Mouse (Mus musculus) heart, embryonic 12.5 days (tissue): ENCODE measurements around the gene Ppp2r3c. TPM values are rescaled to one million over a fixed set of nuclear protein-coding genes. Genes with fewer than 3 reads are reported as not detected.
A peak's percentile ranks its signal among the peaks of the same experiment; 100 is the strongest.
"Not testable (repeated sequence)": the region's sequence is repeated elsewhere in the genome, so short reads cannot be mapped to it uniquely, and the experiment has no call there.

Experiments
- ATAC-seq: fragments of 200-750 bp; cut with Nextera tagmentation; 2 replicates; pipeline ENCODE4 v1.8.0; 2017; ENCODE audit warnings: moderate TSS enrichment, moderate library complexity; ENCODE audit not compliant: insufficient number of reproducible peaks, low FRiP score
- H3K27ac ChIP-seq: fragments of 300-500 bp; sonication (generic); 2 replicates; pipeline ENCODE4 v1.5.1; 2016; ENCODE audit warnings: mild to moderate bottlenecking, moderate library complexity; ENCODE audit not compliant: poor library complexity, severe bottlenecking
- H3K27me3 ChIP-seq: fragments of 300-500 bp; sonication (generic); replicated peaks from 2 replicates; pipeline ENCODE4 v1.6.1; 2016; ENCODE audit warnings: mild to moderate bottlenecking, moderate library complexity
- H3K36me3 ChIP-seq: fragments of 300-500 bp; sonication (generic); 2 replicates; pipeline ENCODE4 v1.6.1; 2016; ENCODE audit warnings: mild to moderate bottlenecking, moderate library complexity
- H3K4me1 ChIP-seq: fragments of 300-500 bp; sonication (generic); replicated peaks from 2 replicates; pipeline ENCODE4 v1.6.1; 2016; ENCODE audit warnings: mild to moderate bottlenecking
- H3K4me2 ChIP-seq: fragments of 300-500 bp; sonication (generic); 2 replicates; pipeline ENCODE4 v1.6.1; 2016; ENCODE audit warnings: mild to moderate bottlenecking, moderate library complexity
- H3K4me3 ChIP-seq: fragments of 300-500 bp; sonication (generic); 2 replicates; pipeline ENCODE4 v1.5.1; 2016; ENCODE audit warnings: mild to moderate bottlenecking
- H3K9ac ChIP-seq: fragments of 300-500 bp; sonication (generic); 2 replicates; pipeline ENCODE4 v1.6.1; 2016; ENCODE audit warnings: mild to moderate bottlenecking, moderate library complexity
- H3K9me3 ChIP-seq: fragments of 300-500 bp; sonication (generic); replicated peaks from 2 replicates; pipeline ENCODE4 v1.6.1; 2016; ENCODE audit warnings: mild to moderate bottlenecking, moderate library complexity
- WGBS: fragments of 180-500 bp; shearing (Covaris S2); methylation state at CpG from one replicate; pipeline ENCODE4 v1.1.7; 2016; 5-methylcytosine and 5-hydroxymethylcytosine counted together
- polyA plus RNA-seq: library from polyadenylated mRNA; unstranded; fragments of >200 nt; fragmentation: Nextera tagmentation; extraction: Ambion mirVana; gene quantifications from 2 replicates; pipeline ENCODE4 v1.2.1, GENCODE M21; 2016

The Ppp2r3c gene
- polyA plus RNA-seq, 1 experiment from 2014 or later, result 12.7 TPM

GRCm38 (mm10) chr12:55313901-55314300 lies 11.1 kb upstream of the Ppp2r3c start:
- no peak overlapping the region for H3K27ac ChIP-seq
- no peak overlapping the region for H3K9ac ChIP-seq
- H3K4me3 ChIP-seq, result no peak overlapping the region
- no peak overlapping the region for H3K4me2 ChIP-seq
- WGBS, result 85% methylated on average over 5 of the region's 5 CpGs
- no peaks in the 10 kb centered on the region for H3K9me3 ChIP-seq
- no peaks in the 10 kb centered on the region for H3K4me1 ChIP-seq
- no peak for ATAC-seq
- H3K36me3 ChIP-seq, result peaks cover 27% of the 10 kb centered on the region
- no peaks in the 10 kb centered on the region for H3K27me3 ChIP-seq

GRCm38 (mm10) chr12:55311841-55312240 lies 9.0 kb upstream of the Ppp2r3c start:
- no peak for ATAC-seq
- H3K4me1 ChIP-seq, result no peaks in the 10 kb centered on the region
- H3K4me2 ChIP-seq, result no peak overlapping the region
- no peak overlapping the region for H3K27ac ChIP-seq
- no peak overlapping the region for H3K9ac ChIP-seq
- H3K4me3 ChIP-seq, result no peak overlapping the region
- H3K36me3 ChIP-seq, result peaks cover 21% of the 10 kb centered on the region; the same call in 1 of the 2 replicates
- no peaks in the 10 kb centered on the region for H3K9me3 ChIP-seq
- no peaks in the 10 kb centered on the region for H3K27me3 ChIP-seq
- WGBS, result 82% methylated on average over 7 of the region's 7 CpGs

- no peak overlapping the region for H3K27ac ChIP-seq
- H3K4me2 ChIP-seq, result no peak overlapping the region
- no peaks in the 10 kb centered on the region for H3K4me1 ChIP-seq
- ATAC-seq, result no peak
- peaks cover 21% of the 10 kb centered on the region for H3K36me3 ChIP-seq
- H3K9me3 ChIP-seq, result no peaks in the 10 kb centered on the region
- no peaks in the 10 kb centered on the region for H3K27me3 ChIP-seq
- WGBS, result 74% methylated on average over 8 of the region's 8 CpGs
- H3K9ac ChIP-seq, result no peak overlapping the region
- H3K4me3 ChIP-seq, result no peak overlapping the region
Measured at GRCm38 (mm10) chr12:55309501-55309900, 6.7 kb upstream of the Ppp2r3c start.

GRCm38 (mm10) chr12:55308731-55309130 lies 5.9 kb upstream of the Ppp2r3c start:
- H3K36me3 ChIP-seq, result peaks cover 18% of the 10 kb centered on the region
- H3K4me1 ChIP-seq, result no peaks in the 10 kb centered on the region; the same call in 1 of the 2 replicates
- H3K4me3 ChIP-seq, result no peak overlapping the region
- ATAC-seq, result no peak
- H3K27me3 ChIP-seq, result no peaks in the 10 kb centered on the region
- no peak overlapping the region for H3K9ac ChIP-seq
- no peak overlapping the region for H3K4me2 ChIP-seq
- no peaks in the 10 kb centered on the region for H3K9me3 ChIP-seq
- 92% methylated on average over 9 of the region's 9 CpGs for WGBS
- no peak overlapping the region for H3K27ac ChIP-seq

- no peaks in the 10 kb centered on the region for H3K9me3 ChIP-seq
- H3K27ac ChIP-seq, result no peak overlapping the region
Measured at GRCm38 (mm10) chr12:55307566-55307965, 4.8 kb upstream of the Ppp2r3c start.

GRCm38 (mm10) chr12:55306371-55306770 lies 3.6 kb upstream of the Ppp2r3c start:
- H3K4me1 ChIP-seq, result peaks cover 5% of the 10 kb centered on the region
- no peak overlapping the region for H3K27ac ChIP-seq
- peaks cover 13% of the 10 kb centered on the region for H3K36me3 ChIP-seq
- H3K27me3 ChIP-seq, result no peaks in the 10 kb centered on the region
- no peak overlapping the region for H3K9ac ChIP-seq
- WGBS, result 93% methylated on average over 4 of the region's 4 CpGs
- ATAC-seq, result no peak
- no peak overlapping the region for H3K4me2 ChIP-seq
- H3K4me3 ChIP-seq, result no peak overlapping the region
- H3K9me3 ChIP-seq, result no peaks in the 10 kb centered on the region

More at GRCm38 (mm10) chr12:55307566-55307965, 4.8 kb upstream of the Ppp2r3c start:
- no peaks in the 10 kb centered on the region for H3K27me3 ChIP-seq
- no peak overlapping the region for H3K4me3 ChIP-seq
- ATAC-seq, result no peak
- no peaks in the 10 kb centered on the region; the same call in 1 of the 2 replicates for H3K4me1 ChIP-seq
- no peak overlapping the region for H3K9ac ChIP-seq
- WGBS, result 77% methylated on average over 6 of the region's 6 CpGs
- no peak overlapping the region for H3K4me2 ChIP-seq
- peaks cover 18% of the 10 kb centered on the region for H3K36me3 ChIP-seq

- Histone ChIP-seq H3K36me3 (peaks cover 24% of the 10 kb centered on the region), H3K4me3 (peak overlapping the region; percentile 69), H3K4me2 (peak overlapping the region; percentile 67), H3K27ac (peak overlapping the region; percentile 92), H3K9ac (peak overlapping the region; percentile 71), H3K9me3 (no peaks in the 10 kb centered on the region), H3K27me3 (no peaks in the 10 kb centered on the region), H3K4me1 (peaks cover 13% of the 10 kb centered on the region)
- no peak for ATAC-seq
- 45% methylated on average over 11 of the region's 11 CpGs for WGBS
Measured at GRCm38 (mm10) chr12:55301472-55302300, 1.1 kb downstream of the Ppp2r3c start.

GRCm38 (mm10) chr12:55300820-55301351 lies 1.9 kb downstream of the Ppp2r3c start:
- Histone ChIP-seq H3K36me3 (peaks cover 24% of the 10 kb centered on the region), H3K27ac (no peak overlapping the region), H3K4me2 (peak overlapping the region; percentile 67), H3K27me3 (no peaks in the 10 kb centered on the region), H3K9ac (no peak overlapping the region), H3K4me1 (peaks cover 13% of the 10 kb centered on the region), H3K4me3 (peak overlapping the region; percentile 69), H3K9me3 (no peaks in the 10 kb centered on the region)
- 83% methylated on average over 3 of the region's 3 CpGs for WGBS
- ATAC-seq, result no peak

GRCm38 (mm10) chr12:55299336-55299735 lies 3.5 kb downstream of the Ppp2r3c start, which contains the start of gene 1110008L16Rik:
Gene 1110008L16Rik, plus strand, starts transcription at chr12:55299577.
- 88% methylated on average over 5 of the region's 5 CpGs for WGBS
- H3K9ac ChIP-seq, result no peak within 1 kb of the TSS
- no peaks in the 10 kb centered on the region for H3K27me3 ChIP-seq

GRCm38 (mm10) chr12:55298112-55298511 lies 4.7 kb downstream of the Ppp2r3c start:
- H3K4me2 ChIP-seq, result no peak overlapping the region
- peaks cover 46% of the 10 kb centered on the region for H3K36me3 ChIP-seq
- no peak overlapping the region for H3K9ac ChIP-seq
- H3K27ac ChIP-seq, result no peak overlapping the region
- H3K4me3 ChIP-seq, result no peak overlapping the region
- no peaks in the 10 kb centered on the region for H3K27me3 ChIP-seq
- WGBS, result 91% methylated on average over 9 of the region's 9 CpGs
- no peaks in the 10 kb centered on the region for H3K9me3 ChIP-seq
- no peak for ATAC-seq
- H3K4me1 ChIP-seq, result peaks cover 13% of the 10 kb centered on the region

More at GRCm38 (mm10) chr12:55299336-55299735, 3.5 kb downstream of the Ppp2r3c start, which contains the start of gene 1110008L16Rik:
- Histone ChIP-seq H3K36me3 (peaks cover 37% of the 10 kb centered on the region), H3K9me3 (no peaks in the 10 kb centered on the region), H3K4me3 (no peak within 1 kb of the TSS), H3K27ac (no peak within 1 kb of the TSS), H3K4me1 (peaks cover 13% of the 10 kb centered on the region), H3K4me2 (no peak within 1 kb of the TSS)
- ATAC-seq, result no peak

- not testable (repeated sequence) for ATAC-seq, H3K27me3 ChIP-seq, H3K4me1 ChIP-seq, H3K36me3 ChIP-seq, H3K9ac ChIP-seq, H3K9me3 ChIP-seq, H3K27ac ChIP-seq, H3K4me2 ChIP-seq, H3K4me3 ChIP-seq
- WGBS, result 86% methylated on average over 3 of the region's 6 CpGs
Measured at GRCm38 (mm10) chr12:55277583-55277982, 25.2 kb downstream of the Ppp2r3c start.
